Mouse (Mus musculus): ENCODE data around the gene Fgfr2. TPM values are rescaled to one million over a fixed set of nuclear protein-coding genes. Genes with fewer than 3 reads are reported as not detected.
A peak's percentile ranks its signal among the peaks of the same experiment; 100 is the strongest.
"Not testable (repeated sequence)": the region's sequence is repeated elsewhere in the genome, so short reads cannot be mapped to it uniquely, and the experiment has no call there.

Gene Fgfr2
- total RNA-seq, 2 experiments from 2014 or later = 47.6 to 49.5 TPM

GRCm38 (mm10) chr7:131477140-131477539, 1646.0 kb downstream of the Fgfr2 start:
- no peak for DNase-seq (ENCODE audit: low spot score in 2 of 2)
- Histone ChIP-seq H3K4me3 (no peak overlapping the region), H3K27ac (no peak overlapping the region)
- no peak for TF ChIP-seq CTCF (conservative IDR thresholded peaks at IDR 0.05)

GRCm38 (mm10) chr7:131471551-131471950, 1651.6 kb downstream of the Fgfr2 start:
- no peak for TF ChIP-seq CTCF (conservative IDR thresholded peaks at IDR 0.05)
- DNase-seq (ENCODE audit: low spot score in 2 of 2) = no peak
- H3K4me3 ChIP-seq = no peak overlapping the region
- no peak overlapping the region for H3K27ac ChIP-seq

GRCm38 (mm10) chr7:131469506-131469905, 1653.6 kb downstream of the Fgfr2 start:
- H3K27ac ChIP-seq = no peak overlapping the region
- no peak overlapping the region for H3K4me3 ChIP-seq
- TF ChIP-seq CTCF (conservative IDR thresholded peaks at IDR 0.05) = peak; percentile 44
- DNase-seq (ENCODE audit: low spot score in 2 of 2) = no peak

GRCm38 (mm10) chr7:131467312-131467711, 1655.8 kb downstream of the Fgfr2 start:
- no peak overlapping the region for H3K4me3 ChIP-seq
- no peak for DNase-seq (ENCODE audit: low spot score in 2 of 2)
- no peak overlapping the region for H3K27ac ChIP-seq
- TF ChIP-seq CTCF (conservative IDR thresholded peaks at IDR 0.05) = no peak

DNA sequence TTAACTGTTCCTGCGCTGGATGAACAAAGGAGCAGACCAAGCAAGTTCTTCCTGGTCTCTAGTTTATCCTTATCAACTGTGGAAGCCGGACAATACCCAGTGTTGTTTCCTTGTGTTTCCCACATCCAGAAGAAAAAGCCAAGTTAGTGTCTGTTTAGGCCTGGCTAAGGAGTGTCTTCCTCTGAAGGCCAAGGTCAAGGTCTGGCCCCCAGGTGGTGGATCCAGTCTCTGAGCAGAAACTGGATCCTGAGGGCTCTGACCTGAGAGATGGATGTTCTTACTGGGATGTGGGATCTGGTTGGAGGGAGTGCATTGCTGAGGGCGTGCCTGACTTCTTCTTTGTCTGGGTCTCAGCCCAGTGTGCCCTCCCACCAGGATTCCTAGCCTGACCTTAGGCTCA, 1657.4 kb downstream of the Fgfr2 start:
- no peak for TF ChIP-seq CTCF (conservative IDR thresholded peaks at IDR 0.05)
- no peak for DNase-seq (ENCODE audit: low spot score in 2 of 2)
- no peak overlapping the region for H3K27ac ChIP-seq

GRCm38 (mm10) chr7:131465117-131465601, 1658.0 kb downstream of the Fgfr2 start:
- H3K4me3 ChIP-seq = no peak overlapping the region
- no peak for TF ChIP-seq CTCF (conservative IDR thresholded peaks at IDR 0.05)
- no peak overlapping the region for H3K27ac ChIP-seq
- no peak for DNase-seq (ENCODE audit: low spot score in 2 of 2)

More for the DNA sequence above, 1657.4 kb downstream of the Fgfr2 start:
- no peak overlapping the region for H3K4me3 ChIP-seq

DNA sequence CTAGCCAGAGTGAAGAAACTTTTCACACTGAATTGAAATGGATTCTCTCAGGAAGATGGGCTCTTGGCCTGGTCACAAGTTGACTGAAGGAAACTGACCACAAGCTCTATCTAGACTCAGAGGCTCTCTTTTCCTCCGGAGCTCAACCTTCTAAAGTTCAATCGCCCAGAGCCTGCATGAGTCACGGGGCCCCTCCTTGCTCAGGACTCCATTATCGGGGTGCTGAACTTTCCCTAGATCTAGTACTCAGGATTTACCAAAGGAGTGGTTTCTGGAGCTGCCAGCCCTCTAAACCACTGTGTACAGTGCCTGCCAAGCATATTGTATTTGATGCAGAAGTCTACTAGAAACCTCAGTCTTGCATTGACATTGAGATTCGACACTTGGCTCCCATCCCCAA, 1666.4 kb downstream of the Fgfr2 start:
- no peak overlapping the region for H3K4me3 ChIP-seq
- no peak for DNase-seq (ENCODE audit: low spot score in 2 of 2)
- no peak overlapping the region for H3K27ac ChIP-seq
- TF ChIP-seq CTCF (conservative IDR thresholded peaks at IDR 0.05) = no peak

GRCm38 (mm10) chr7:131437051-131437450, 1686.1 kb downstream of the Fgfr2 start:
- Histone ChIP-seq H3K27ac (no peak overlapping the region), H3K4me3 (no peak overlapping the region)
- DNase-seq (ENCODE audit: low spot score in 2 of 2) = no peak
- TF ChIP-seq CTCF (conservative IDR thresholded peaks at IDR 0.05) = no peak

- DNase-seq (ENCODE audit: low spot score in 2 of 2) = no peak
- no peak overlapping the region for H3K27ac ChIP-seq
- TF ChIP-seq CTCF (conservative IDR thresholded peaks at IDR 0.05) = peak; percentile 68
- no peak overlapping the region for H3K4me3 ChIP-seq
Observed at GRCm38 (mm10) chr7:131434276-131434675, 1688.9 kb downstream of the Fgfr2 start.

- no peak overlapping the region for H3K4me3 ChIP-seq
- peak; percentile 83 for TF ChIP-seq CTCF (conservative IDR thresholded peaks at IDR 0.05)
- DNase-seq (ENCODE audit: low spot score in 2 of 2) = peak; percentile 56 to 62
- H3K27ac ChIP-seq = no peak overlapping the region
Observed at GRCm38 (mm10) chr7:131432244-131432643, 1690.9 kb downstream of the Fgfr2 start.

DNA sequence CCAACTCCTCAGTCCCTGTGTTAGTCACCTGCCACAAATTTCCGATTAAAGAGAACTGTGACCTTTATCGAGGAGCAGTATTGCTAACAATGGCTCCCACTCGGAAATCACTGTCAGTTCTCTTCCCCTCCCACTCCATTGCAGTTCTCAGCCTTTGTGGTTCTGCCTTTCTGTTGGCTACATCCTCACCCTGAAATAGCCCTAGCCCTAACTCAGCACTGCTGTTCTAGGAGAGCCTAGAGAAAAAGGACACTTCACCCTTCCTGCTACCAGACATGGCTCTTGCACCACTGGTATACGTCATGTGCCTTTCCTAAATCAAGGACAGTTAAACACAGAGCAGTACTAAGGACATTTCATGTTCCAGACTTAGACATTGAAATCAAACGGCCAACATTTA, 1695.8 kb downstream of the Fgfr2 start:
- DNase-seq (ENCODE audit: low spot score in 2 of 2) = no peak
- TF ChIP-seq CTCF (conservative IDR thresholded peaks at IDR 0.05) = no peak

GRCm38 (mm10) chr7:131424912-131425311, 1698.2 kb downstream of the Fgfr2 start:
- no peak for DNase-seq (ENCODE audit: low spot score in 2 of 2)
- Histone ChIP-seq H3K4me3 (no peak overlapping the region), H3K27ac (no peak overlapping the region)
- no peak for TF ChIP-seq CTCF (conservative IDR thresholded peaks at IDR 0.05)

More for the DNA sequence above, 1695.8 kb downstream of the Fgfr2 start:
- H3K27ac ChIP-seq = no peak overlapping the region
- H3K4me3 ChIP-seq = no peak overlapping the region

DNA sequence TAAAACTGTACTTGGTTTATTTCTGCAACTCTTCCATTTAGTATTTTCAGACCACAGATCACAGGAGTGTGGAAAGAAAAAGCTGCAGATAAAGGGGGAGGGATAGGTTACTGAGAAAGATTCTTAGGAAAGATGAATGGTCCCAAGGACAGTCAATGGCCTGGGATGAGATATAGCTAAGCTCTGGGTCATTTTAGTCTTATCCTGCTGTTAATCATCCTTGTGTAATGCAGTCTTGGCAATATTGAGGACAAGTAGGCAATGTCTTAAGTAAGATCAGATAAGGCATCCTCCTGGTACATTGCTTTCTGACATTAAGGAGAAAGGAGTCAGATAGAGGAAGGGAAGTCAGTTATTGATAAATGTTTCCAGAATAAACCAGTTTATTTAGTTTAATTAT, 1705.5 kb downstream of the Fgfr2 start:
- no peak for TF ChIP-seq CTCF (conservative IDR thresholded peaks at IDR 0.05)
- H3K4me3 ChIP-seq = no peak overlapping the region
- H3K27ac ChIP-seq = no peak overlapping the region
- no peak for DNase-seq (ENCODE audit: low spot score in 2 of 2)

GRCm38 (mm10) chr7:131416742-131417141, 1706.4 kb downstream of the Fgfr2 start:
- H3K4me3 ChIP-seq; H3K27ac ChIP-seq; DNase-seq (ENCODE audit: low spot score in 2 of 2): not testable (repeated sequence)

- no peak overlapping the region; the same call in 1 of the 2 replicates for H3K27ac ChIP-seq
- DNase-seq (ENCODE audit: low spot score in 2 of 2) = no peak
- H3K4me3 ChIP-seq = peak overlapping the region; percentile 80
- no peak for TF ChIP-seq CTCF (conservative IDR thresholded peaks at IDR 0.05)
Observed at GRCm38 (mm10) chr7:131411941-131412270, 1711.2 kb downstream of the Fgfr2 start.
